Mouse (Mus musculus): ENCODE data around the gene Bhlhe23. TPM values are rescaled to one million over a fixed set of nuclear protein-coding genes. Genes with fewer than 3 reads are reported as not detected.

The Bhlhe23 gene
- polyA plus RNA-seq, 1 experiment from 2014 or later: 3.2 TPM

Other genes with a start within 250 kb of the Bhlhe23 start
- gene Mrgbp, start 195.6 kb downstream of the Bhlhe23 start, polyA plus RNA-seq (2016; fragmentation: Nextera tagmentation; extraction: Ambion mirVana): 49.7 and 50.5 TPM in 2 replicates
- 96.7 and 96.8 TPM in 2 replicates for gene Ogfr, start 187.7 kb downstream of the Bhlhe23 start, polyA plus RNA-seq (2016; fragmentation: Nextera tagmentation; extraction: Ambion mirVana)
- 25.7 and 28.6 TPM in 2 replicates for gene Col9a3, start 179.1 kb downstream of the Bhlhe23 start, polyA plus RNA-seq (2016; fragmentation: Nextera tagmentation; extraction: Ambion mirVana)
- gene Tcfl5, start 134.2 kb downstream of the Bhlhe23 start, polyA plus RNA-seq (2016; fragmentation: Nextera tagmentation; extraction: Ambion mirVana): 0.15 and 0.26 TPM in 2 replicates
- 42.2 and 42.7 TPM in 2 replicates for gene Dido1, start 66.9 kb downstream of the Bhlhe23 start, polyA plus RNA-seq (2016; fragmentation: Nextera tagmentation; extraction: Ambion mirVana)
- gene Gid8, start 66.8 kb downstream of the Bhlhe23 start, polyA plus RNA-seq (2016; fragmentation: Nextera tagmentation; extraction: Ambion mirVana): 52.0 and 54.7 TPM in 2 replicates
- 0.37 and 0.55 TPM in 2 replicates for gene Slc17a9, start 51.6 kb downstream of the Bhlhe23 start, polyA plus RNA-seq (2016; fragmentation: Nextera tagmentation; extraction: Ambion mirVana)
- gene Ythdf1, start 144.0 kb upstream of the Bhlhe23 start, polyA plus RNA-seq (2016; fragmentation: Nextera tagmentation; extraction: Ambion mirVana): 62.6 and 64.5 TPM in 2 replicates
- 0.11 and 0.41 TPM in 2 replicates for gene Birc7, start 152.1 kb upstream of the Bhlhe23 start, polyA plus RNA-seq (2016; fragmentation: Nextera tagmentation; extraction: Ambion mirVana)
- 39.4 and 43.5 TPM in 2 replicates for gene Nkain4, start 177.8 kb upstream of the Bhlhe23 start, polyA plus RNA-seq (2016; fragmentation: Nextera tagmentation; extraction: Ambion mirVana)
- gene Arfgap1, start 190.3 kb upstream of the Bhlhe23 start, polyA plus RNA-seq (2016; fragmentation: Nextera tagmentation; extraction: Ambion mirVana): 85.2 and 87.7 TPM in 2 replicates
- 0.45 and 0.51 TPM in 2 replicates for gene Col20a1, start 209.6 kb upstream of the Bhlhe23 start, polyA plus RNA-seq (2016; fragmentation: Nextera tagmentation; extraction: Ambion mirVana)